Mouse (Mus musculus): ENCODE results near the gene Apba3.

The Apba3 gene

GRCm38 (mm10) chr10:81252424-81253419 is 14.0 kb upstream of the Apba3 start, which contains the start of gene Matk:
Gene Matk (plus strand): TSS chr10:81252935.
- peak; percentile 72 for DNase-seq (ENCODE audit: low spot score)

GRCm38 (mm10) chr10:81254886-81255285 is 11.9 kb upstream of the Apba3 start:
- no peak for DNase-seq (ENCODE audit: low spot score)

- DNase-seq (ENCODE audit: low spot score) = no peak
These were observed 9.4 kb upstream of the Apba3 start for GRCm38 (mm10) chr10:81257158-81258039.

- no peak for DNase-seq (ENCODE audit: low spot score)
These were observed 7.4 kb upstream of the Apba3 start for GRCm38 (mm10) chr10:81259225-81259884.

- DNase-seq (ENCODE audit: low spot score) = no peak
These were observed 5.7 kb upstream of the Apba3 start for GRCm38 (mm10) chr10:81261025-81261424.

DNA sequence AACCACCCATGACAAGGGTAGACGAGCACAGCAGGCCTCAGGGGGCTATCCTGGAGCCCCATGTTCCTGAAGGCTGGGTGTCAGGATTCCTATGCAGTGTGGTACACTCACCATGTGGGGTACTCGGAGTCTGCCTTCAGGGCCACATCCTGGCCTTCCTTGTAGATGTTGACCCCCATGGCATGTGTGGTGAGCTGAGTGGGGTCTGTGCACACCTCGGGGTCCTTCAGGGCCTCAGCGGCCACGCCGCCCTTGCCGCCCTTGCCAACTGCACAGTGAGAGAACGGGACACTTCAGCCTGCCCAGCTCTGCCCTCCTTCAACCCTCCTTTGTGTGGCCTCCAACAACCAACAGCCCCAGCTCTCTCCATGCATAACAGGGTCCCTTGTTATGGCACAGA is 1.2 kb upstream of the Apba3 start:
- no peak for DNase-seq (ENCODE audit: low spot score)

DNA sequence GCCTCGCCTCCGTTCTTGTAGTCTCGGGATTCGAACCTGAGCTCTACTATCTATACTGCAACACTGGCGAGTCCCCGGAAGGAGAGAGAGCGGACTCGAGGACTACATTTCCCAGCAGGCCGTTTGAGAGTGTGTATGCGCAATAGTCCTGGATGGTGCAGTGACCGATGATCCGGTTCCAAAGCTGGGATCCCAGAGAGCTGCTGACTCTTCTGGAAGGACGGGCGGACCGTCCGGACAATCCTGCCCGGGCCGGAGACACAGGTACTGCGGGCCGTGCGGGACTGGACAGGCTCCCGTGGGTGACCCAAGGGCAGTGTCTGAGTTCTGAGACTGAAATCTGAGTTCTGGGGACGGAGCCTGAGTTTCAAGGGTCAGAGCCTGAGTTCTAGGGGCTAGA is 1.3 kb downstream of the Apba3 start:
- peak; percentile 79 for DNase-seq (ENCODE audit: low spot score)

DNA sequence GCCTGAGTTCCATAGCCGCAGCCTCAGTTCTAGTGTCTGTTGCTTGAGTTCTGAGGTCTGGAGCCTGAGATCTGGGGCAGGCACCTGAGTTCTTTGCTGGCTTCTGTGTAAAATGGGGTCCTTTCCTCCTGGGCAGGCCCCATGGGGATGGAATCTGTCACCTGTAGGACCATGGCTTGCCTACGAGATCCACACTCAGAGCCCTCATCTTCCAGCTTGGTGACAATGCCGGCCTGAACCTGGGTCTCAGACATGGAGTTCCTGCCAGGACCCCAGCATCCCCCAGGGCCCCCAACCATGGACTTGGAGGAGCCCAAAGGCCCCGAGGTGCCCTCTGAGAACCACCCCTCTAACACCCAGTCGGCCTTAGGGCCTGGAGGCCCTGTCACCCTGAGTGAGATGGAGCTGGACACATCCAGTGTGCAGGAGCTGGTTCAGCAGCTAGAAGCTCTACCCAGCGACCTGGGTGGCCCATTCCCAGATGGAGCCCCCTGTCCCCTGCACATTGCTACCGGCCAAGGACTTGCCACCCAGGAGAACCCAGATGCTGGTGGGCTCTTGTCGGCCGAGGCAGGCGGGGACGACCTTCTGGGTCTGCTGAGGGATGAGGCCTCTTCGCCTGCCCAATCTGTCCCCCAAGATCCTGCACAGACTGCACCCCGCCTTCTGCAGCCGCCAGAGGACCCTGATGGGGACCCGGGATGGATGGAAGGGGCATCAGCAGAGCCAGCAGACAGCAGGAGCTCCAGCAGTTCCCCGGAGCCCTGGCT is 2.1 kb downstream of the Apba3 start:
- DNase-seq (ENCODE audit: low spot score) = no peak

GRCm38 (mm10) chr10:81272356-81272755 is 5.6 kb downstream of the Apba3 start:
- no peak for DNase-seq (ENCODE audit: low spot score)

DNA sequence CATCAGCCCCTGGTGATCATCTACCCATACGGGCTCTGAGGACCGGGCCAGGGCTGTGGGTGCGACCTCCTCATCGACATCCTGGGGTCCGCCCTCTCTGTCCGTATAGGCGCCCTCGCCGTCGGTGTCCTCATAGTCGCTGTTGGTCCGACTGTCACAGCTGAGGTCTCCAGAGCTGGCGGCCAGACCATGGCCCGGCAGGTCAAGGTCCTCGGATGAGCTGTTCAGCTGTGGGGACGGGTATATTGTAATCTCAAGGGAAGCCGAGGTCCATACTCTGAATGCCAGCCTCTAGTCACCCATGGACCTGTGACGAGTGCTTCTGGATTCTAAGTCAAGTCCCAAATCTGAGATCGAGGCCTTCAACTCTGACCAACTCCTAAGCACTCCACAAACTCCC is 7.1 kb downstream of the Apba3 start:
- DNase-seq (ENCODE audit: low spot score) = no peak

GRCm38 (mm10) chr10:81277676-81278075 is 10.9 kb downstream of the Apba3 start:
- DNase-seq (ENCODE audit: low spot score) = no peak

DNA sequence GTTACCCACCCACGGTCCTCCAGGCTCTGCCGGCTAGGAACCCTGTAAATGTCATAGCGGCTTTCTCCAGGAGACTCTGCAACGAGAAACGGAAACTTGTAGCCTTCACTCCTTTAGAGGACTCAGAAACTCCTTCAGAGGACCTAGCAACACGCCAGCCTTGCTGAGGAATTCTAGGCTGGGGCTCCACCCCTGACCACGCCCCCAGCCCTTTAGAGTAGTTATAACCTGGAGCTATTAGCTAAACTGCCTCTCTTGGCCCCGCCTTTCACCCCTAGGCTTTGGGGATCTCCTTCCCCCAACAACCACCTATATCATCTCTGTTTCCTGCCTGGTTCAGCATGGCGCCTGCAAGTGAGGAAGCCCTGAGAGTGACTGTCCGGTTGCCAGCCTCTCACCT is 12.7 kb downstream of the Apba3 start:
- no peak for DNase-seq (ENCODE audit: low spot score)

DNA sequence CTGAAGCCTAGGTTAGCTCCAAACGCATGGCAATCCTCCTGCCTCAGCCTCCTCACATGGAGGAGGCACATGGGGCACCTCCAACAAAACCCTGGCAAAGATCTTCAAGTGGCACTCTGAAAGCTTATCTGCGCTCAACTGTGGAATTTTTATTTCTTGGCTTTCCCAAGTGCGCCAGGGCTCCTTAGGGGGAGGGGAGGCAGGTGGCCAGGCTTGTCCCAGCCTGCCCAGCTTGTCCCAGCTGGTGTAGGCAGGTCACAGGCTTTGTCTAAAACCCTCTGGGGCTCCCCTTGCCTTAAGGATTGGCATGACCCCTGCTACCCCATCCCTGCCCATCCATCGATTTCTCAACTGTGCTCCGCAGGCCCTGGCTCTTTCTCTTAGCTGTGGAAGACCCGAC is 17.4 kb downstream of the Apba3 start:
- no peak for DNase-seq (ENCODE audit: low spot score)

DNA sequence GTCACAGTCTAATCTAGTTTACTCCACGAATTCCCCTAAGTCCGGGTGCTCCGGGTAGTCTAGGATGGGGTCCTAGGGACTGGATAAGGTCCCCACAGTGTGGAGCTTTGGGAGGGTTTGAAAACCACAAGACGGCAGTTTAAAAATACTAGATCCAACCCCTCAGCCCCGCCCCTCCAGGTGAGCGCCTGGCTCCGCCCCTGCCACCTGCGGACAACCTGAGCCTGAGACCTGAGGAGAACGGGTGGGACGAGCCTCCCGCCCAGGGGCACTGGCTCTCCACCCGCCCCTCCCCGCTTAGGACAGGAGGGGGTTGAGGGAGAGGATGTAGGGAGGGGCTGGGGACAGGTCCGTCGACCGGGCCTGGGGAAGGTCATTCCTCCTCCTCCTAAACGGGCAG is 18.0 kb downstream of the Apba3 start:
- no peak for DNase-seq (ENCODE audit: low spot score)

GRCm38 (mm10) chr10:81285694-81286450 is 19.1 kb downstream of the Apba3 start:
- no peak for DNase-seq (ENCODE audit: low spot score)

DNA sequence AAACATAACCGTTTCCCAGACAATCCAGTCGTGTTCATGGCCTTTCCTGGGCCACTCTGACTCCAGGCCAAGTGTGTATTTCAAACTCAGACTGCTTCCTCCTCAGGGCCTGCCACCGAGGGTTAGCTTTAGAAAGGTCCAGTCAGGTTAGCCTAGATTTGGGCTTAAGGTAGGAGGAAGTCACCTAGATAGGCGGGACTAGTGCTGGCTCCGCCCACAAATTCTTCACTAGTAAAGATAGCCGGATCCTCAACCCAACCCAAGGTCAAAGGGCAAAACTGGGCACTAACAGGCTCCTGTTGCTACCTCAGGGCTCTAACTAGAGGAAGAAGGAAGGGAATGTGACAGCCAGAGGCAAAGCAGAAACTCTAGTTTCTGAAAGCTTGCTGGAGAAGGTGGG is 19.8 kb downstream of the Apba3 start:
- DNase-seq (ENCODE audit: low spot score) = no peak

DNA sequence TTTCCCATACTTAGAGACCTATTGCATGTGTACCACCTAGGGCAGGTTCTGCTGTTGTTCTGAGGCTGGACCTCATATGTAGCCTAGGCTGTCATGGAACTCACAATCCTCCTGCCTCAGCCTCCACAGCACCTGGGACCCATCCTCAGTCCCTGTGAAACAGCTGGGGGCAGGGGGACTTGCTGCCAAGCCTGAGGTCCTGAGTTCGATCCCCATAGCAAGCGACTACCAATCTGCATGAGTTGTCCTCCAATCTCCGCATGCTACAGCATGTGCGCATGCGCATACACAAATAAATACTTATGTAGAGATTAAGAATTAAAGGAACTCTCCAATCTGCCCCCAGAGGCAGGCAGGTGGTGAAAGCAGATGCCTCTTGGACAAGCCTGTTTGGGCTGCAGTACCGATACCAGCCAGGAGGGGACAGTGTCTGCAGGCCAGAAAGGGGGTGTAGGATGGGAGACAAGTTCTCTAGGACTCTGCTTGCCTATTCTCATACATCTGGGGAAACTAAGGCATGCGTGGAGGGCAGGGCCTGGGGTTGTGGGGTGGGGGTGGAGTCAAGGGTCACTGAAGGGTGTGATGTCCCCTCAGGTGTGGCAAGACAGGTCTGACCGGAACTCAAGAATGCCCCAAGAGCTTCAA is 20.9 kb downstream of the Apba3 start:
- no peak for DNase-seq (ENCODE audit: low spot score)

- DNase-seq (ENCODE audit: low spot score) = no peak
These were observed 21.8 kb downstream of the Apba3 start for GRCm38 (mm10) chr10:81288601-81289000.

GRCm38 (mm10) chr10:81289278-81289677 is 22.5 kb downstream of the Apba3 start:
- DNase-seq (ENCODE audit: low spot score) = no peak

DNA sequence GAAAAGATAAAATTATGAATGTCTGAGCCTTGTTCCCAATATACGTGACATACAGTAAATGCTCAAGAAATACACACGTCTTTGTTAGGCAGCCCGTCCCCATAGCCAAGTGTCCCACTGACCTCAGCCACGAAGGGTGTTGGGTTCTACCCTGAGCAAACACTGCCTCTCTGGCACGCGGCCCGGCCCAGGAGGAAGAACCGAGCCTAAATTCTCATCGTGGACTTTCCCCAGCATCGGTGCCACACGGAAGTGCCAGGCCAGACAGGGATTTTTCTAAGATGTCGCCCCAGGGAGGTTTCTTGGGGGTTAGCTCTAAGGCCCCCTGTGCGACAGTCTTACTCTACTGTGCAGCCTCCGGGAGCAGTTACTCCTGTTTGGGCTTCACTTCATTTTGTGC is 23.1 kb downstream of the Apba3 start:
- no peak for DNase-seq (ENCODE audit: low spot score)
